Mouse (Mus musculus): ENCODE results near the gene Grik4. TPM values are rescaled to one million over a fixed set of nuclear protein-coding genes. Genes with fewer than 3 reads are reported as not detected.

Grik4 gene
- total and polyA plus RNA-seq, 3 experiments = not detected

DNA sequence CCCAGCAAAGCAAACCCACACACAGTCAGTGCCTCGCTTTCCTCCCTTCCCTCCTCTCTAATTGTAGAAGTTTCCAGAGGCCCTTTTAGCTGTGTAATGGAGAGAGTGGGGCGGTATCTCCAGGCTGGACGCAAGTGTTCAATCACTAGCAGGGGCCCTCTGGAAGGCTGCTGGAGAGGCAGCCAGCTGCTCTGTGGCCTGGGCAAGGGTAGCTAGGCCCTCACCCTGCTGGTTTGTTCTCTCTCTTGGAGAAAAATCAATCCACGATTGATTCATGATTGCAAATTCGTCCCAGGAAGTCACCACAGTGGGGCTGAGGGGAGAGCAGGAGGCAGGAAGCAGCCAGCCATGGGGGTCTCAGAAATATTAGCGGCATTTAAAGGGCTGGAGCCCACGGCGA, 271.3 kb downstream of the Grik4 start:
- no peak overlapping the region for H3K9ac ChIP-seq (ENCODE audit: insufficient read depth, low read depth)
- no peaks in the 10 kb centered on the region for H3K79me2 ChIP-seq (replicated peaks; ENCODE audit: control insufficient read depth, extremely low read depth, insufficient read depth, poor library complexity, severe bottlenecking)
- no peak for DNase-seq (ENCODE audit: extremely low read depth)
- no peaks in the 10 kb centered on the region for H3K4me1 ChIP-seq (ENCODE audit: control insufficient read depth in 1 of 2, insufficient read depth in 2 of 2)
- no peaks in the 10 kb centered on the region for H3K9me3 ChIP-seq (replicated peaks; ENCODE audit: low read length)
- in situ Hi-C loops (cut with MboI; ENCODE audit: low pct_ligation_motif_present, low pct_unique_long_range_greater_than_20kb, low sequenced_read_pairs) = no loop called here
- TF ChIP-seq TBP (conservative IDR thresholded peaks at IDR 0.05; ENCODE audit: low read depth, low read length) (no peak), CTCF (conservative IDR thresholded peaks at IDR 0.05 in 1 of 2, IDR thresholded peaks at IDR 0.05 in 1 of 2; ENCODE audit: low read depth in 2 of 2, low read length in 2 of 2) (no peak), MAX (IDR thresholded peaks at IDR 0.05; ENCODE audit: low read length) (no peak), GABPA (IDR thresholded peaks at IDR 0.05; ENCODE audit: insufficient replicate concordance, low read depth, low read length) (no peak), SMC3 (IDR thresholded peaks at IDR 0.05; ENCODE audit: low read depth, low read length) (no peak), JUND (conservative IDR thresholded peaks at IDR 0.05; ENCODE audit: low read depth, low read length) (no peak), ZMIZ1 (IDR thresholded peaks at IDR 0.05; ENCODE audit: low read depth, low read length) (no peak), ETS1 (conservative IDR thresholded peaks at IDR 0.05; ENCODE audit: low read depth, low read length) (no peak), BHLHE40 (IDR thresholded peaks at IDR 0.05; ENCODE audit: low read depth, low read length) (no peak), NELFE (IDR thresholded peaks at IDR 0.05; ENCODE audit: low read depth, low read length) (no peak)
- H3K36me3 ChIP-seq (replicated peaks in 1 of 2; ENCODE audit: control insufficient read depth in 1 of 2, insufficient read depth in 1 of 2, low read length in 1 of 2) = no peaks in the 10 kb centered on the region
- no peak overlapping the region for H3K27ac ChIP-seq (ENCODE audit: insufficient read depth, low read depth)
- no peak overlapping the region for H3K4me2 ChIP-seq (ENCODE audit: insufficient read depth, low read depth, poor library complexity, severe bottlenecking)
- no peak overlapping the region for H3K4me3 ChIP-seq (replicated peaks in 1 of 3; ENCODE audit: low read depth in 2 of 3, low read length in 2 of 3, poor library complexity in 1 of 3)
- dilution Hi-C loops (cut with MboI; ENCODE audit: extremely low pct_ligation_motif_present, extremely low pct_unique_long_range_greater_than_20kb, low sequenced_read_pairs) = no loop called here
- H3K27me3 ChIP-seq (replicated peaks) = peaks cover 90% of the 10 kb centered on the region

DNA sequence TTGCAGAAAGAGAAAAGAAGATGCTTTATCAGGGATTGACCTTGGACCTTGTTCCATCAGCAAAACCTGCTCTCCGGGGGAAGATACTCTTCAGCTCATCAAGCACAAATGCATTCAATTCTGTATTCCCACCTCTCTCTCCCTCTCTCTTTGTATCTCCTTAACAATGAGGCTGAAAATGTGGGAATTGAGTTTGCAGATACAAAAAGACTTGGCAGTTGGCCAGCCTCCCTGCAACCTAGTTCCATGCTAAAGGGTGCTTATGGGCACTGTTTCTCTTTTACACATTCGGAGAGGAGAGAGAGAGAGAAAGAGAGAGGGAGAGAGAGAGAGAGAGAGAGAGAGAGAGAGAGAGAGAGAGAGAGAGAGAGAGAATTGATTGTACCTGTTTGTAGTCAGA, 273.7 kb downstream of the Grik4 start:
- peaks cover 92% of the 10 kb centered on the region for H3K27me3 ChIP-seq (replicated peaks)
- H3K4me1 ChIP-seq (ENCODE audit: control insufficient read depth in 1 of 2, insufficient read depth in 2 of 2) = no peaks in the 10 kb centered on the region
- dilution Hi-C loops (cut with MboI; ENCODE audit: extremely low pct_ligation_motif_present, extremely low pct_unique_long_range_greater_than_20kb, low sequenced_read_pairs) (no loop called here), in situ Hi-C loops (cut with MboI; ENCODE audit: low pct_ligation_motif_present, low pct_unique_long_range_greater_than_20kb, low sequenced_read_pairs) (no loop called here)
- H3K9me3 ChIP-seq (replicated peaks; ENCODE audit: low read length) = no peaks in the 10 kb centered on the region
- H3K9ac ChIP-seq (ENCODE audit: insufficient read depth, low read depth) = no peak overlapping the region
- no peak overlapping the region for H3K27ac ChIP-seq (ENCODE audit: insufficient read depth, low read depth)
- H3K4me2 ChIP-seq (ENCODE audit: insufficient read depth, low read depth, poor library complexity, severe bottlenecking) = no peak overlapping the region
- TF ChIP-seq JUND (conservative IDR thresholded peaks at IDR 0.05; ENCODE audit: low read depth, low read length) (no peak), ZMIZ1 (IDR thresholded peaks at IDR 0.05; ENCODE audit: low read depth, low read length) (no peak), MEF2A (IDR thresholded peaks at IDR 0.05; ENCODE audit: borderline replicate concordance, low read depth, low read length) (no peak), RAD21 (IDR thresholded peaks at IDR 0.05; ENCODE audit: low read depth, low read length) (no peak), TCF12 (IDR thresholded peaks at IDR 0.05; ENCODE audit: low read depth, low read length) (no peak), SMC3 (IDR thresholded peaks at IDR 0.05; ENCODE audit: low read depth, low read length) (no peak), ETS1 (conservative IDR thresholded peaks at IDR 0.05; ENCODE audit: low read depth, low read length) (no peak), NELFE (IDR thresholded peaks at IDR 0.05; ENCODE audit: low read depth, low read length) (no peak), MXI1 (IDR thresholded peaks at IDR 0.05; ENCODE audit: low read depth, low read length) (no peak), MYC (IDR thresholded peaks at IDR 0.05; ENCODE audit: low read depth, low read length) (no peak)
- no peak for DNase-seq (ENCODE audit: extremely low read depth)
- H3K79me2 ChIP-seq (replicated peaks; ENCODE audit: control insufficient read depth, extremely low read depth, insufficient read depth, poor library complexity, severe bottlenecking) = no peaks in the 10 kb centered on the region
- no peak overlapping the region for H3K4me3 ChIP-seq (replicated peaks in 1 of 3; ENCODE audit: low read depth in 2 of 3, low read length in 2 of 3, poor library complexity in 1 of 3)
- H3K36me3 ChIP-seq (replicated peaks in 1 of 2; ENCODE audit: control insufficient read depth in 1 of 2, insufficient read depth in 1 of 2, low read length in 1 of 2) = no peaks in the 10 kb centered on the region

Data from CH12.LX (cell line).